Mouse (Mus musculus) myocyte (in vitro differentiated cells): ENCODE data around the gene H2-DMa.

Experiments used
- CEBPB ChIP-seq: IDR thresholded peaks from 2 replicates; pipeline ENCODE4 v1.6.1; 2011; ENCODE audit warnings: mild to moderate bottlenecking, moderate library complexity; ENCODE audit not compliant: poor library complexity, insufficient read depth, severe bottlenecking
- E2F4 ChIP-seq: IDR thresholded peaks from one replicate; pipeline ENCODE4 v1.6.1; 2011; ENCODE audit warnings: mild to moderate bottlenecking, control low read depth, moderate library complexity; ENCODE audit not compliant: insufficient read depth
- MAX ChIP-seq: IDR thresholded peaks from one replicate; pipeline ENCODE4 v1.6.1; 2011; ENCODE audit warnings: low read depth, mild to moderate bottlenecking, control low read depth
- MYOD1 ChIP-seq, 3 experiments: IDR thresholded peaks; one replicate each; pipeline ENCODE4 v1.6.1; 2011; ENCODE audit warnings: control low read depth in 2 of 3, low read depth in 2 of 3, mild to moderate bottlenecking in 2 of 3, moderate library complexity in 1 of 3; ENCODE audit not compliant: insufficient read length in 2 of 3, control insufficient read depth in 1 of 3
- MYOG ChIP-seq, 3 experiments: IDR thresholded peaks; one replicate each; pipeline ENCODE4 v1.6.1; 2011; ENCODE audit warnings: control low read depth in 2 of 3, low read depth in 2 of 3, mild to moderate bottlenecking in 2 of 3; ENCODE audit not compliant: insufficient read length in 2 of 3, control insufficient read depth in 1 of 3, insufficient read depth in 1 of 3
- POLR2A ChIP-seq: IDR thresholded peaks from one replicate; pipeline ENCODE4 v1.6.1; 2011; ENCODE audit warnings: low read depth, mild to moderate bottlenecking, control low read depth, moderate library complexity; ENCODE audit not compliant: insufficient read length
- POLR2AphosphoS2 ChIP-seq: IDR thresholded peaks from one replicate; pipeline ENCODE4 v1.6.1; 2011; ENCODE audit warnings: low read depth, control low read depth; ENCODE audit not compliant: insufficient read length
- TCF12 ChIP-seq: IDR thresholded peaks from one replicate; pipeline ENCODE4 v1.6.1; 2011; ENCODE audit warnings: mild to moderate bottlenecking, control low read depth; ENCODE audit not compliant: poor library complexity, insufficient read depth, severe bottlenecking
- USF1 ChIP-seq: IDR thresholded peaks from one replicate; pipeline ENCODE4 v1.6.1; 2011; ENCODE audit warnings: low read depth, mild to moderate bottlenecking, control low read depth, moderate library complexity

DNA sequence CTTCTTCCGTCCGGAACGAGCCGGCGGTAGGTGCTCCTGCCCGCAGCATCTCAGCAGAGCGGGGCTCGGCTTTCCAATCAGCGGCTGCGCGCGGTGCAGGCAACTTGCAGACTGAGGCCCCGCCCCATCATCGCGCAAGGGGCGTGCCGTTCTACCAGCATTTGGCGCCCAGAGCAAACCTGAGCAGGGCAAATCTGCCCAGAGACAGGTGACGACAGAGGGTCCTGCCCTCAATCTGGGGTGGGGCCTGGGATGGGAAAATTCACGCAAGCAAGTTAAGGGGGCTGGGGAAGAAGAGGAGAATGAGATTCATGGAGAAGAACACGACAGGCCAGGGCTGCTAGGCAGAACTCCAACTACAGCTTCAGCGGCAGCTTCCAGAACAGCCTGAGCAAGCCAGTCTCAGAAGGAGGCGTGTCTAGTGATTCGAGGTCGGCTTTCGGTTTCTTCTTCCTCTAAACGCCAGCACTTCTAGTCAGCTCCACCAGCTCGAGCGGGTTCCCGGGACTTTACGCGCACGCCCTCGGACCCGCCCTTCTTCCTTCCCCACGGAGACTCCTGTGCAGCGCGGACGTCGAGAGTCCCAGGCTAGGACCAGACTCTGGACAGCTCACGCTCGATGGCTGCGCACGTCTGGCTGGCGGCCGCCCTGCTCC lies 68.0 kb downstream of the H2-DMa start, which contains the start of the genes Tap1 and Psmb9:
- TF ChIP-seq MAX (no peak), POLR2A (no peak), USF1 (no peak), MYOG (IDR thresholded peaks at IDR 0.05; ENCODE audit: control insufficient read depth in 1 of 3, insufficient read depth in 1 of 3, insufficient read length in 2 of 3, low read depth in 2 of 3) (no peak), CEBPB (no peak), TCF12 (no peak), POLR2AphosphoS2 (no peak), E2F4 (no peak), MYOD1 (IDR thresholded peaks at IDR 0.05; ENCODE audit: control insufficient read depth in 1 of 3, insufficient read length in 2 of 3, low read depth in 2 of 3) (no peak)
